Mouse (Mus musculus): Measurements from ENCODE around the gene Pcsk1n.

DNA sequence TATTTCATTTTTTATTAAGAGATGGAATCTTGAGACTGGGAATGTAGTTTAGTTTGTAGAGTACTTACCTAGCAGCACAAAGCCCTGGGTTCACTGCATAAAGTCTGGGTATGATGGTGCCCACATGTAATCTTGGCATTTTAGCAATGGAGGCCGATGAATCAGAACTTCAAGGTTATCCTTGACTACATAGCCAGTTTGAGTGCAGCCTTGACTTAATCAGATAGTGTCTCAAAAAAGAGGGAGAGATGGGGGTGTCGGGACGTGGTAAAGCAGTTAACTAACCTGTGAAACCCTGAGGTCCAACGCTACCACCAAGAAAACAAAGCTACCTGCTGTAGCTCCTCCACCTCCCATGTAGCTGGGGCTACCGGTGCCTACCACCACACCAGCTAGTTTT is 15.2 kb upstream of the Pcsk1n start:
- TF ChIP-seq POLR2A (IDR thresholded peaks at IDR 0.05; ENCODE audit: extremely low read depth, insufficient read depth, low read length) (no peak), CTCF (IDR thresholded peaks at IDR 0.05; ENCODE audit: extremely low read depth, insufficient read depth, low read length) (no peak)

All from cortical plate, adult 2 months (tissue).